Mouse (Mus musculus): Measurements from ENCODE around the gene Gal3st4. TPM values are rescaled to one million over a fixed set of nuclear protein-coding genes. Genes with fewer than 3 reads are reported as not detected.

Gene Gal3st4
- total RNA-seq, 2 experiments from 2014 or later: 2.5 to 3.5 TPM

DNA sequence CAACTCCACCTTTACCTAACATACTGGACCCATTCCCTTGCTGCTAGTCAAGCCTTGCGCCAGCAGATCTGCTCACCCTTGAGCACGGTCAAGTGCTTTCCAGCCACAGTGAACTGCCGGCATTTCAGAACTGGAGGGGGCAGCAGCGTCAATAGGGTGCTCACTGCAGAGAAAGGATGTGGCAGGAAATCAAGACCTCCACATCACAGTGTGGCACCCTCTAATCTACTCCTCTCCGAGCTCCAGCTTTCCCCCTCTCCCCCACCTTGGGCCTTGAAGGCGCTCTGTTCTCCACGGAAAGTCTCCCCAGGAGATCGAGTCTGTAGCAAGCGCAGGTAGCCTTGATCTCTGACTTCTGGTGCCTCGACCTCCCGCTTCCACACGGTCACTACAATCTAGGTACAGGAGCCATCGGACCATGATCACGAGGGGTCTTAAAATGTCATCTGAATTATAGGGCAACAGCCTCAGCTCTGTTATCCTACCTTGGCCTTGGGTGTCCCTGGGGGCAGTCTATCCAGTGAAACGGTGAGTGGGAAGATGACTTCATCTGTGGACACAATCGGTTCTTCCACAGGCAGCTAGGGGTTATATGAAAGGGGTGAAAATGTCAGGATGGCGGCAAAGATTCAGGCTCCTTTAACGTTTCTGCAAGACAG is 9.9 kb downstream of the Gal3st4 start:
- DNase-seq (ENCODE audit: low spot score in 2 of 2): no peak

DNA sequence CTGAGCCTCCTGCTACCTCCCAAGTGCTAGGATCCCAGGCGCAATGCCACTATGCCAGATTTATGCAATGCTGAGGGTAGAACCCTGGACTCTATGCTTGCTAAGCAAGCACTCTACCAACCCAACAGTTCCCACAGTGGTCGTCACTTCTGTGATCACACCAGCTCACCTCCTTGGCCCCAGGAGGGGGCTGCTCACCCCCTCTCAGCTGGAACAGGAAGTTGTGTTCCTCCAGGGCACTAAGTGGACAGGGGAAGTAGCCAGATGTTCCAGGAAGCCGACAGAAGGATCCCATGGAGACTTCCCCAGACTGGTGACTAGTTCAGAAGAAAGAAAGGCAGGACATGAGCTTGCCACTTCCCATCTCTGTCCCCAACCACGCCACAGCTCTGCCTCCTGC is 10.6 kb downstream of the Gal3st4 start:
- no peak for DNase-seq (ENCODE audit: low spot score in 2 of 2)

DNA sequence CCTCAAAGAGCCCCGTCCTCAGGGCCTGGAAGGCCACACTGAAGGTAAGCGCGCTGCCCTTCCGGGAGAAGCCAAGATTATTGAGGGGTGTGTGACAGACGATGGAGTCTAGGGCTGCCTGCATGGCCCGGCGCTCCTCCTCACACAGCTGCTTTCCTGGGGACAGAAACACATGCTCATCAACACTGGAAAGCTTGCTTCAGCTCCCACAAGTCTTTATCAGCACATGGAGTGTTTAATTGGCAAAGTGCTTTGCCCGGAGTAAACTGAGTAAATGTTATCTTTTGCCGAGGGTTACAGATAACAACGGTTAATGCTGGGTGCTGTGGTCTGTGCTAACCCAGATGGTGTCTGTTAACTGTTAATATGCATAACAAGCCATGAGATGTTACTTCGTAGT is 11.8 kb downstream of the Gal3st4 start:
- no peak for DNase-seq (ENCODE audit: low spot score in 2 of 2)

DNA sequence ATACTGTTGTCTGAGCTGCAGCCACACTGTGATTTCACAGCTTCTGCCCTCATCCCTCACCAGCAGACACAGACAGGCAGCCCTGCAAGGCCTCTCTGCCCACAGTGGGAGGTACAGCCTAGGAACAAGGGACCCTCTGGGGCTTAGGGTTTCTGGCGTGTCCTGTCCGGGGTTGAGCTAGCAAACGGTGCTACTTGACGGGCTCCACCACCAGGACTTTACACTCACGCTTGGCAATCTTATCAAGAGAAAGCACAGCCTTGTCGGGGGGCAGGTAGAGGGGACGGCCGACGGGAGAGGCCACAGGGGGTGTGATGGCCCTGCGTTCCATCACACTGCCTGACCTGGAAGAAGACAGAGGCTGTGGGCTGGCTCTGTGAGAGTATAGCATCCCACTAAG is 12.6 kb downstream of the Gal3st4 start:
- DNase-seq (ENCODE audit: low spot score in 2 of 2): no peak

DNA sequence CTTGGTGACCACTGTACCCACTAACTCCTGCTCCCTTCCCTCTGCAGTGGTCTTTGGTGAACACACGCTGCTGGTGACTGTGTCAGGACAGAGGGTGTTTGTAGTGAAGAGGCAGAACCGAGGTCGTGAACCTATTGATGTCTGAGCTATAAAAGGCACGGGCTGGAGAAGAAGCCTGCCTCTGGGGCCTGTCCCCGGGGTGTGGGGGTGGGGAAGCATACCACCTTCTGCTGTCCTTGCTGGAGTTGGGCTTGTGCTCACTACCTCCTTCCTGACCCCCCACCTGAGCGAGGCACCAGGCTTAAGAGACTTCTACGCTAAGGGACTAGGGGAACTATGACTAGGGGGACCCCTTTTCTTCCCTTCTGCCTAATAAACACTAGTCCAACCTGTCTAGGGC is 13.6 kb downstream of the Gal3st4 start:
- DNase-seq (ENCODE audit: low spot score in 2 of 2): no peak

- DNase-seq (ENCODE audit: low spot score in 2 of 2): no peak
These were observed 14.1 kb downstream of the Gal3st4 start for GRCm38 (mm10) chr5:138258542-138258941.

- DNase-seq (ENCODE audit: low spot score in 2 of 2): no peak
These were observed 14.6 kb downstream of the Gal3st4 start for GRCm38 (mm10) chr5:138258078-138258477.

DNA sequence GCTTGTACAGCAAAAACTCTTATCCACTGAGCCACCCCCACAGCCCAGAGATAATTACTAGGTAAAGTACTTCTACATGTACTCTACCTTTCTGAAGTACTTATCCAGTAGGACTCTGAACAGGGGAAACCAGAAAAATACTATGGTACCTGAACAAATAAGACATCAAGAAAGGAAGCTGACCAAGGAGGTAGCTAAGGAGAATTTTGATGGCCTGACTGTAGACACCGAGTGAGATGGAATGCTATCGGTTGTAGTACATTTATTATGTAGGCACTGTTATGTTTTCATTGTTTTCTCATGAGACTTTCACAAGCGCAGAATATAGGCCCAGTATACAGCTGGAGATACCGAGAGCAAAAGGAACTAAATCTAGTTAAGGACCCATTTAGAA is 15.1 kb downstream of the Gal3st4 start:
- DNase-seq (ENCODE audit: low spot score in 2 of 2): no peak

DNA sequence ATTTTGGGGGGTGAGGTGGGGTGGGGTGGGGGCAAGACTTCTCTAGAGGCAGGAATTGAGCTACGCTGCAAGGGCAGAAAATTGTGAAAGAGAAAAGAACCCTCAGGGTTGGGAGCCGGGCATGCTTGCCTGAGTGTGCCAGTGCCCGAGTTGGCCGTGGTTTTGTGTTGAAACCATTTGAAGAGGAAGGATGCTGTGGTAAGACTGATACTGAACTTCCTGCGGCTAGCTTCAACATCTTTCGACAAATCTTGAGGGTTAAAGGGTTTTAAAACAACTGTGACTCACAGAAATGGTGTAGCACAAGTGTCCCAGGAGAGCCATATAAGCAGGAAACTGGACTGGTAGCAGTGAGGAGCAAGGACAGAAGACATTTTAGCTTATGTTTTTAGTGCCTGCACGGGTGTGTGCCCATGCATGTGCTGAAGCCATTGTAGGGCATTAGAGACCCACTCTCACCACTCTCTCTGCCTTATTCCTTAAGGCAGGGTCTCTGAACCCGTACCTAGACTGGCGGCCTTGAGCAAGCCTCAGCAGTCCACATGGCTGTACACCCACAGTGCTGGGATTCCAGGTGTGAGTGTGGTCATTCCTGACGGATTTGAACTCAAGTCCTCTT is 15.6 kb downstream of the Gal3st4 start:
- DNase-seq (ENCODE audit: low spot score in 2 of 2): no peak

GRCm38 (mm10) chr5:138256094-138256467 is 16.6 kb downstream of the Gal3st4 start:
- no peak for DNase-seq (ENCODE audit: low spot score in 2 of 2)

GRCm38 (mm10) chr5:138255353-138256093 is 17.1 kb downstream of the Gal3st4 start, which contains the start of gene Lamtor4:
Gene Lamtor4, plus strand, starts transcription at chr5:138255482.
- DNase-seq (ENCODE audit: low spot score in 2 of 2): peak; percentile 94

DNA sequence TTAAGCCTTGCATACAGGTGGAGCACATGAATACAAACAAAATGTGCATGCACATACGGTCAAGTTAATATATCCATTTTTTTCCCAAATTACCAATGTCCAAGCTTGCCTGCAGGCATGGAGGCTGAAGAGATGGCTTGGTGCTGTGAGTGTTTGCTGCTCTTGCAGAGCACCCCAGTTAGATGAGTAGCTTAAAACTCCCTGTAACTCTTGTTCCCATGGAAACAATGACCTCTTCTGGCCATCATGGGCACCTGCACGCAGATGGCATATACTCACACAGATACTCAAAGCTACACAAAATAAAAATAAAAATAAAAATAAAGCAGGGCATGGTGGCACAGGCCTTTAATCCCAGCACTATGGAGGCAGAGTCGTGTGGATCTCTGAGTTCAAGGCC is 19.6 kb downstream of the Gal3st4 start:
- no peak for DNase-seq (ENCODE audit: low spot score in 2 of 2)

DNA sequence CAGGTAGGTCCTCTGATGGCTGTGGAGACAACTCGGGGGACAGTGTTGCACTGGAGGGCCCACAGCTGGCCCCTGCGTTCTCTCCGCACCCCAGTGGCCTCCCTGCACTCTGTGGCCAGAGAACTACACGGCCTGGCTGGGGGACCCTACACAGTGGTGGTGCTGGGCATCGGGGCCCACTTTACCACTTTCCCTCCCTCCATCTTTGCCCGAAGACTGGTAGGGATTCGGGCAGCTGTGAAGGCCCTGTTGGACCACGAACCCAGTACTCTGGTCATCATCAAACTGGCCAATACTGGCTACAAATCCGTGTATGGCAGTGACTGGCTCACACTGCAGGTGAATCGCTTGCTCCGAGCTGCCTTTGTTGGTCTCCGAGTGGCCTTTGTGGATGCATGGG is 21.5 kb downstream of the Gal3st4 start:
- no peak for DNase-seq (ENCODE audit: low spot score in 2 of 2)

GRCm38 (mm10) chr5:138241511-138241910 is 31.1 kb downstream of the Gal3st4 start:
- DNase-seq (ENCODE audit: low spot score in 2 of 2): no peak

GRCm38 (mm10) chr5:138234224-138234623 is 38.4 kb downstream of the Gal3st4 start:
- no peak for DNase-seq (ENCODE audit: low spot score in 2 of 2)

DNA sequence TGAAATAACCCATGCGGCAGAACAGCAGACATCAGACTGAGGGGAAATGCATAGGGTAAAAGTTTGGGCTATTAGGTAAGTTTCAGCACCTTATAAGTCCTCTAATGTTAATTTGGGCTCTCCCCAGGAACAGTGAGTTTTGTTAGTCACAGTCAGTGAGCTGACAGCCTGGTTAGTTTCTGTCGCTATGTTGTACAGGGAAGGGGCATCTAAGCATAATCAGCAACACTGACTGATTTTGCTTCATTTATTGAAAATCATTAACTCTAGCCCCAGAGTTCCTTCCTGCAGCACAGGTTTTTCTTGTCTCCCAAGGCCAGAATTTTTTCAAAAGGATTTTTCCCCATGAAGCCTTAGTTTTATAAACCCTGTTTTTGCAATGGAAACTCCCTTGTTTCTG is 38.9 kb downstream of the Gal3st4 start:
- DNase-seq (ENCODE audit: low spot score in 2 of 2): no peak

DNA sequence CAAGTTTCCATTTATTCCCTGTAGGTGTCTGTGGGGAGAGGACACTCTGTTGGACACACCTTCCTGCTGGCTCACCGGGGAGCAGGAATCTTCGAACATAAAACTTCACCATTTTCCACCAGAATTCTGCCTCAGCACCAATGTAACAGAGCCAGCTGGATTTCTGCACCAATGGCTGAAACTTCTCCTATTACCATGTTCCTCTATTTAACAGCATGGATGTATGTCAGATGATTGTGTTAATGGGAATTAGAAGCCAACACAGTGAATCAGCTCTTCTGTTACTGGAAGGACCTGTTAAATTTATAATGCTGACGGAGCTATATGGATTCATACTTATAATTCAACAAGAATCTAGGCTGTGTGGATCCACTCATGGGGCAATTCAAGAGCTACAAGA is 43.1 kb downstream of the Gal3st4 start:
- no peak for DNase-seq (ENCODE audit: low spot score in 2 of 2)

DNA sequence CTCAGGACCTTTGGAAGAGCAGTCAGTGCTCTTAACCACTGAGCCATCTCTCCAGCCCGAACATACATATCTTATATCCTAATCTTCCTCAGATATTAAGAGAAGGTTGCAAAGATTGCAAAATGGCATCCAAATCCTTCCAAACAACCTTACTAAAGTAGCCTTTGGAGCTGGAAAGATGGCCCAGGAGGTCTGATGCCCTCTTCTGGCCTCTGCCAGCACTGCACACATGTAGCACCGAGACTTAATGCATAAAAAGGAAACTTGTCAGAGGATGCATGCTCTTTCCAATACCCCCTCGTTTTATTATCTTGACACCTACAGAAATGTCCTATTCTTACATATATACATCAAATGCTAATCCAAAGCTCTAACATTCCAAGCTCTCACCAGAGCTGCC is 44.6 kb downstream of the Gal3st4 start:
- peak in 1 of 2 experiments; percentile 9 for DNase-seq (ENCODE audit: low spot score in 2 of 2)

DNA sequence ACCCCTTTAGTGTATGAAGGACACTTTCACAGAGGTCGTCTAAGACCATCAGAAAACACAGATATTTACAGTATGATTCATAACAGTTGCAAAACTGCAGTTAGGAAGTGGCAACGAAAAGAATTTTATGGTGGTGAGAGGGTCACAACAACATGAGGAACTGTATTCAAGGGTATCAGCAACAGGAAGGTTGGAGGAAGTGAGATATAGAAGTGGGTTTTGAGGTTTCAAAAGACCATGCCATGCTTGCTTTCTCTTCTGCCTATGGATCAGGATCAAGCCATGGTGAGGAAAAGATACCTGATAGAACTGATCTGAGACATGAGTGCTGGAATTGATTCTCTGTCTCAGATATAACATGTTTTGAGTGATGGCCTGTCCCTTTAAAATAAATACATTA is 45.3 kb downstream of the Gal3st4 start:
- no peak for DNase-seq (ENCODE audit: low spot score in 2 of 2)

DNA sequence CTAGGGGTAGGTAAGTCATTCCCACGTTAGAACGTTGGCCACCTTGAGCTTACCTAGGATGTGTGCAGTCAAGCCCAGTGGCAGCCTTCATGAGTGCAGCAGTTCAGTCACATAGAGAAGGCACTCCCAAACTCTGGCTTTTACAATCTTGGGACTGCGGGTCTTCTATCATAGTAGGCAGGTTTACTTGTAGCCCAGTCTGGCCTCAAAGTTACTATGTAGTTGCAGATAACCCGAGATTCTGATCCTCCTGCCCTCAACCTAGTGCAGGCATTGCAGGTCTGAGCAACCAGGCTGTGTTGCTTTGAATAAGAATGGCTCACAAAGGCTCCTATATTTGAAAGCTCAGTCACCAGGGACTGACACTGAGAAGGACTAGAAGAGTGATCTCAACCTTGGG is 46.1 kb downstream of the Gal3st4 start:
- no peak for DNase-seq (ENCODE audit: low spot score in 2 of 2)

DNA sequence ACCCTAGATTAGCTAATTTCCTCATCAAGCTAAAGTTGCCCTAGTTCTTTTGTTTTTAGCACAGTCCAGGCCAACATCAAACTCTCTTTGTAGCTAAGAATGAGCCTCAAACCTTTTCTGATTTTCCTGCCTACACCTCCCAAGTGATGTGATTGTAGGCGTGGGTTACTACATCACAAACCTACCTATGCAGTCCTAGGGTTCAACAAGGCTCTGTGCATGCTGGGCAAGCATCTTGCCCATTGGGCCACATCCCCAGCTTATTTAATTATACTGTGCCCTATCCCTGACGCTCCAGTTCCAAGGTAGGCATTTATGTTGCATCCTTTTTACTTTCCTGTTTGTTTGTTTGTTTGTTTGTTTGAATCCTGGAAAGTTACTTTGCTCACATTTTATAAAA is 46.9 kb downstream of the Gal3st4 start, which contains the start of gene Nxpe5:
Gene Nxpe5, plus strand, starts transcription at position 199 of the 400 bp plus-strand sequence.
- DNase-seq (ENCODE audit: low spot score in 2 of 2): no peak

DNA sequence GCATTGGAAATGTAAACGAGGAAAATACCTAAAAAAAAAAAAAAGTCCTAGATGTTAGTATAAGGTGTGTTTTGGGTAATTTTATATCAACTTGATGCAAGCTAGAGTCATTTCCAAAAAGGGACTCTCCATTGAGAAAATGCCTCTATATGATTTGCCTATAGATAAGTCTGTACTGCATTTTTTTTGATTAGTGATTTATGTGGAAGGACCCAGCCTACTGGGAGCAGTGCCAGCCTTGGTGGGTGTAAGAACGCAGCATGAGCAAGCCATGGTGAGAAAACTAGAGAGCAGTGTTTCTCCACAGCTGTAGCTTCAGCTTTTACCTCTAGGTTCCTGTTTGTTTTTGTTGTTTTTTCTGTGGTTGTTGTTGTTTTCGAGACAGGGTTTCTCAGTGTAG is 49.4 kb downstream of the Gal3st4 start:
- no peak for DNase-seq (ENCODE audit: low spot score in 2 of 2)

Data from left cerebral cortex, adult 18-20 months (tissue).